Mouse (Mus musculus): ENCODE data around the gene Utf1. TPM values are rescaled to one million over a fixed set of nuclear protein-coding genes. Genes with fewer than 3 reads are reported as not detected.

Gene Utf1
- polyA plus RNA-seq (2011; ENCODE audit: insufficient read depth, insufficient read length, low replicate concordance, missing spikeins) = 13.7 TPM in 1 of 2 replicates, not detected in the other

DNA sequence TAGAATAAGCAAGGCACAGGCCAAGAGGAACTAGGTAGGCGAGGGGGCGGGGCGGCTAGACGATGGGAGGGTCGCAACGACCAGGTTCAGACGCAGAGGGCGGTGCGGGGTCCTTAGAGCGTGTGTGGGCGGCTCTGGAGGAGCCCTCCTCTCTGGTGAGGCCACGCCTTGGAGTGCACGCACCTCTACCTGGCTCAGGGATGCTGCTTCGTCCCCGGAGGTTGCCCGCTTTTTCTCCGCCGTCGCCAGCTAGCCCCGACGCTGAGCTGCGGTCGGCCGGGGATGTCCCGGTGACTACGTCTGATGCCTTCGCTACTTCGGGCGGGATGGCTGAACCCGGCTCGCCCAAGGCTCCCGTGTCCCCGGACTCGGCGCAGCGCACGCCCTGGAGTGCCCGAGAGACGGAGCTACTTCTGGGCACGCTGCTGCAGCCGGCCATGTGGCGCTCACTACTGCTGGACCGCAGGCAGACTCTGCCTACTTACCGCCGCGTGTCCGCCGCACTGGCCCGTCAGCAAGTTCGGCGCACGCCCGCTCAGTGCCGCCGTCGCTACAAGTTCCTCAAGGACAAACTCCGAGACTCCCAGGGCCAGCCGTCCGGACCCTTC, at the start of gene Utf1:
TSS of gene Utf1 (plus strand) at position 116 of the 608 bp plus-strand sequence.
- H3K4me3 ChIP-seq (replicated peaks; ENCODE audit: control insufficient read depth, low read depth, low read length) = no peak within 1 kb of the TSS
- WGBS = 1% methylated on average over 59 of the region's 59 CpGs
- no peak for TF ChIP-seq POLR2A (IDR thresholded peaks at IDR 0.05; ENCODE audit: borderline replicate concordance, control insufficient read depth, low read depth, low read length)

GRCm38 (mm10) chr7:139894655-139895557, 48.7 kb upstream of the Utf1 start, which contains the start of gene Kndc1:
Gene Kndc1 (plus strand): TSS chr7:139894696.
- 2% methylated on average over 50 of the region's 50 CpGs for WGBS
- TF ChIP-seq CTCF (IDR thresholded peaks at IDR 0.05; ENCODE audit: control insufficient read depth, insufficient read depth, low read length) (no peak), POLR2A (IDR thresholded peaks at IDR 0.05; ENCODE audit: borderline replicate concordance, control insufficient read depth, low read depth, low read length) (no peak)
- Histone ChIP-seq H3K4me3 (replicated peaks; ENCODE audit: control insufficient read depth, low read depth, low read length) (no peak within 1 kb of the TSS), H3K27ac (ENCODE audit: control insufficient read depth, insufficient read depth, low read depth, low read length, poor library complexity) (no peak within 1 kb of the TSS), H3K4me1 (ENCODE audit: control insufficient read depth, insufficient read depth, low read length) (no peaks in the 10 kb centered on the region)

More for the DNA sequence above, at the start of gene Utf1:
- Histone ChIP-seq H3K27ac (ENCODE audit: control insufficient read depth, insufficient read depth, low read depth, low read length, poor library complexity) (no peak within 1 kb of the TSS), H3K4me1 (ENCODE audit: control insufficient read depth, insufficient read depth, low read length) (no peaks in the 10 kb centered on the region; the same call in 1 of the 2 replicates)

DNA sequence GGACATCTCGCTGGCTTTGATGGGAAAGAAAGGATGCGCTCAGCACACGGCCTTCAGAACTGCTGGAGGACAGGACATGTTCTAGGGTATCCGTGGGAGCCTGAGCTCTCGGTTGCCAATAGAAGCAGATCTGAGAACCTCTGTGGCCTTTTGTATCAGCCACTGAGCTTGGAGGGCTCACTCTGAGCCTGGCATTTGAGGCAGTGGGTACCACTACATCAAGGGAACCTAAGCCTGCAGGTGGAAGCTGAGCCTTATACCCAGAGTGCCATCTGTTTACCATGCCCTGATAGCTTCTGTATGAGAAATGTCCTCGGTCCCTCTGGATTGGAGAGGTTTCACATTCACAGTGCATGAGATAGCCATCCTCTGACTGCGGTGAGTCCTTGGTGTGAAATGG, 47.3 kb upstream of the Utf1 start:
- H3K4me3 ChIP-seq (replicated peaks; ENCODE audit: control insufficient read depth, low read depth, low read length) = no peak overlapping the region
- WGBS = 73% methylated on average over 7 of the region's 7 CpGs
- H3K4me1 ChIP-seq (ENCODE audit: control insufficient read depth, insufficient read depth, low read length) = no peaks in the 10 kb centered on the region
- no peak overlapping the region for H3K27ac ChIP-seq (ENCODE audit: control insufficient read depth, insufficient read depth, low read depth, low read length, poor library complexity)
- TF ChIP-seq POLR2A (IDR thresholded peaks at IDR 0.05; ENCODE audit: borderline replicate concordance, control insufficient read depth, low read depth, low read length) = no peak
- no peak for TF ChIP-seq CTCF (IDR thresholded peaks at IDR 0.05; ENCODE audit: control insufficient read depth, insufficient read depth, low read length)

DNA sequence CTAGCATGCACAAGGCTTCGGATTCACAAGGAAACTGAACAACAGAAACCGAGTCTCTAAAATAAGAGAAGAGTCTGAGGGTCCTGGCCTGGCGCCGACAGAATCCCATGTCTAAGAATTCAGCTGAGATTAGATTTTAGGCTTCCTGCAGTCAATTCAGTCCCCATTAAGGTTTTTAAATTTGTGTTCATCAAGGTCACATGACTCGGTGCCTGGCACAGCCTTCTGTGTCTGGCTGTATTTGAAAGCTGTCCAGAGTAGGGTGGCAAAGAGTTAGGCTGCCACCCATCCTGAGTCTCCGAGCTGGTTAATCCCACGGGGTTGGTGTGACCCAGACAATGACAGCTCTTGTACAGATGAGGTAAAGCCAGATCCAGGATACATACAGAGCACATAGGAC, 46.8 kb upstream of the Utf1 start:
- Histone ChIP-seq H3K27ac (ENCODE audit: control insufficient read depth, insufficient read depth, low read depth, low read length, poor library complexity) (no peak overlapping the region), H3K4me1 (ENCODE audit: control insufficient read depth, insufficient read depth, low read length) (no peaks in the 10 kb centered on the region), H3K4me3 (replicated peaks; ENCODE audit: control insufficient read depth, low read depth, low read length) (no peak overlapping the region)
- WGBS = 71% methylated on average over 7 of the region's 7 CpGs
- TF ChIP-seq POLR2A (IDR thresholded peaks at IDR 0.05; ENCODE audit: borderline replicate concordance, control insufficient read depth, low read depth, low read length) = no peak
- no peak for TF ChIP-seq CTCF (IDR thresholded peaks at IDR 0.05; ENCODE audit: control insufficient read depth, insufficient read depth, low read length)

DNA sequence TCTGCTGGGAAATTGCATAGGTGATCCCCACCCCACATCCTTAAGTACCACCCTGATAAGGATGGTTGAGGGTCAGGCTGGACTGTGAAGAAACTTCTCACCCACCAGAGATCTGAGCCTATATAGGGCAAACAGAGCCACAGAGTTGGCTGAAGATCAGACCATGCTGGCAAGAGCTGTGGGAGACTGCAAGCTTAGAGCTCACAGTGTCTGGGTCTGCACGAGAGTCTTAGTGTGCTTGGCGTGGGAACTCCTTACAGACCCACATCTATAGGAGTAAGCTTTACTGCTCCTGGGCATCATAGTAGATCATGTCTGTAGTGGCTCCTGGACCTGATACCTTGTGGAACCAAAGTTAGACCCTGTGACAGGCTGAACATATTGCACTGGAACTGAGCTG, 45.0 kb upstream of the Utf1 start:
- no peak for TF ChIP-seq POLR2A (IDR thresholded peaks at IDR 0.05; ENCODE audit: borderline replicate concordance, control insufficient read depth, low read depth, low read length)
- TF ChIP-seq CTCF (IDR thresholded peaks at IDR 0.05; ENCODE audit: control insufficient read depth, insufficient read depth, low read length) = no peak
- Histone ChIP-seq H3K27ac (ENCODE audit: control insufficient read depth, insufficient read depth, low read depth, low read length, poor library complexity) (no peak overlapping the region), H3K4me1 (ENCODE audit: control insufficient read depth, insufficient read depth, low read length) (no peaks in the 10 kb centered on the region), H3K4me3 (replicated peaks; ENCODE audit: control insufficient read depth, low read depth, low read length) (no peak overlapping the region)
- 64% methylated on average over 2 of the region's 2 CpGs for WGBS

- WGBS = 70% methylated on average over 7 of the region's 7 CpGs
- no peak overlapping the region for H3K4me3 ChIP-seq (replicated peaks; ENCODE audit: control insufficient read depth, low read depth, low read length)
- no peak overlapping the region; the same call in 1 of the 2 replicates for H3K27ac ChIP-seq (ENCODE audit: control insufficient read depth, insufficient read depth, low read depth, low read length, poor library complexity)
- no peaks in the 10 kb centered on the region for H3K4me1 ChIP-seq (ENCODE audit: control insufficient read depth, insufficient read depth, low read length)
- no peak for TF ChIP-seq CTCF (IDR thresholded peaks at IDR 0.05; ENCODE audit: control insufficient read depth, insufficient read depth, low read length)
- no peak for TF ChIP-seq POLR2A (IDR thresholded peaks at IDR 0.05; ENCODE audit: borderline replicate concordance, control insufficient read depth, low read depth, low read length)
Observed at GRCm38 (mm10) chr7:139899505-139899904, 44.1 kb upstream of the Utf1 start.

DNA sequence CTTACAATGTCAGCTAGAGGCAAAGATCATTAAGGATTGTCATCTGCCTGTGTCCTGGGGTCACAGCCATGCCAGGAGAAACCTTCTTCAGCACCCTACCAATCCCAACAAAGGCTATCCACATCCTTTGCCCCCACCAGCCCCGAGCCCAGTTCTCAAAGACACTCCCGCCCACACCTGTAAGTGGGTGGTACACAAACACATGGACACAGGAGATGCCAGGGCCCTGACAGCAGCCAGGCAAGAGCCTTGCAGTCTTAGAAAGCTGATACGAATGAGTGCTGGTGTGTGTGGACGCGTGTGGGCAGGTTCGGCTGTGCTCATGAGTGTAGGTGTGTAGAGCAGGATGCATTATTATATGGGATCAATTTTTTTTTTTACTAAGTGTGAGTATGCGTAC, 43.1 kb upstream of the Utf1 start:
- H3K27ac ChIP-seq (ENCODE audit: control insufficient read depth, insufficient read depth, low read depth, low read length, poor library complexity) = no peak overlapping the region
- H3K4me3 ChIP-seq (replicated peaks; ENCODE audit: control insufficient read depth, low read depth, low read length) = no peak overlapping the region
- TF ChIP-seq POLR2A (IDR thresholded peaks at IDR 0.05; ENCODE audit: borderline replicate concordance, control insufficient read depth, low read depth, low read length) (no peak), CTCF (IDR thresholded peaks at IDR 0.05; ENCODE audit: control insufficient read depth, insufficient read depth, low read length) (no peak)
- WGBS = 87% methylated on average over 7 of the region's 7 CpGs
- no peaks in the 10 kb centered on the region for H3K4me1 ChIP-seq (ENCODE audit: control insufficient read depth, insufficient read depth, low read length)

DNA sequence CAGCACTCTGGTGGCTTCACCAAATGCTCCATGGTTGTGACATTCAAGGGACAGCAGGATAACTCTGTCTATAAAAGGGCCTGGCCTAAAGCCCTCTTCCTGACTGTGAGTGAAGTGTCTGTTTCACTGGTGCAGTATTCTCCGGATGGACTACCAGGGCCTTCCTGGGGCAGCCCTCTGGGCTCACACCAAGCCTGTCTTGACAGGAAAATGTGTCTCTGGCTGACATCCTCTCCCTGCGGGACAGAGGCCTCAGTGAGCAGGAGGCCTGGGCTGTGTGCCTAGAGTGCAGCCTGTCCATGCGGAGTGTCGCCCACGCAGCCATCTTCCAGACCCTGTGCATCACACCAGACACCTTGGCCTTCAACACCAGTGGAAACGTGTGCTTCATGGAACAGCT, 42.7 kb upstream of the Utf1 start:
- Histone ChIP-seq H3K27ac (ENCODE audit: control insufficient read depth, insufficient read depth, low read depth, low read length, poor library complexity) (no peak overlapping the region), H3K4me3 (replicated peaks; ENCODE audit: control insufficient read depth, low read depth, low read length) (no peak overlapping the region), H3K4me1 (ENCODE audit: control insufficient read depth, insufficient read depth, low read length) (no peaks in the 10 kb centered on the region)
- WGBS = 75% methylated on average over 6 of the region's 6 CpGs
- TF ChIP-seq POLR2A (IDR thresholded peaks at IDR 0.05; ENCODE audit: borderline replicate concordance, control insufficient read depth, low read depth, low read length) (no peak), CTCF (IDR thresholded peaks at IDR 0.05; ENCODE audit: control insufficient read depth, insufficient read depth, low read length) (no peak)

Data from bone marrow, adult 2 months (tissue).